Mouse (Mus musculus): ENCODE data around the gene Sec24a.

DNA sequence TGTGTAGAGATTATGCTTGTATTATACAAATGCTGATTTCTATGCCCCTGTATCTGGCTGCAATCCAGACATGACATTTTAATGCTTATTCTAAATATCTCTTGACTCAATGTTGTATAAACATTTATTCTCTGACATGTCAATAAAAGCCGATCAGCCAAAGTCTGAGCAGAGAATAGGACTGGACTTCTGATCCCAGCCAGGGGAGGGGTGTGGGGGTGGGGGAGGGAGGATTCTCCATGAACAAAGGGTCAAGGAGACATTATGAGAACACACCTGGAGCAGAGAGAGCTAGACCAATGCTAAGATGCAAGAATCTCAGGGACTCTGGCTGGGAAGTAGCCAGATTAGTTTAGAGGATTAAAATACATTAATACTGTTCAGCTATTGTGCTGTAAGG is 17.3 kb downstream of the Sec24a start:
- no peak for TF ChIP-seq MAFK (IDR thresholded peaks at IDR 0.05; ENCODE audit: insufficient read depth, low read depth, low read length)
- TF ChIP-seq HCFC1 (IDR thresholded peaks at IDR 0.05; ENCODE audit: borderline replicate concordance, insufficient read depth, low read length) = no peak
- no peak for TF ChIP-seq CHD2 (IDR thresholded peaks at IDR 0.05; ENCODE audit: low read depth, low read length)
- no peak for TF ChIP-seq ZNF384 (IDR thresholded peaks at IDR 0.05; ENCODE audit: low read depth, low read length)
